Mouse (Mus musculus) granulocyte monocyte progenitor cell, adult 5-6 weeks (primary cell): Measurements from ENCODE around the gene Pea15a. TPM values are rescaled to one million over a fixed set of nuclear protein-coding genes. Genes with fewer than 3 reads are reported as not detected.

Source experiments
- ATAC-seq: replicated peaks from 2 replicates; pipeline ENCODE4 v1.8.0; 2016; ENCODE audit warnings: mild to moderate bottlenecking, moderate TSS enrichment, inconsistent platforms; ENCODE audit not compliant: poor library complexity, severe bottlenecking
- total RNA-seq, 2 experiments: library from RNA; stranded (forward) in 1 of 2; stranded (reverse) in 1 of 2; fragments of 200-712, 200-1000 nt in 1 of 2; fragments of >200 nt in 1 of 2; fragmentation: Nextera tagmentation in 1 of 2; gene quantifications; 2 replicates each; pipeline ENCODE4 v1.2.3; 2014 to 2017

The Pea15a gene
- total RNA-seq (2014; fragmentation: Nextera tagmentation) (3.5 and 6.0 TPM in 2 replicates), total RNA-seq (2017) (1.2 and 1.7 TPM in 2 replicates)

DNA sequence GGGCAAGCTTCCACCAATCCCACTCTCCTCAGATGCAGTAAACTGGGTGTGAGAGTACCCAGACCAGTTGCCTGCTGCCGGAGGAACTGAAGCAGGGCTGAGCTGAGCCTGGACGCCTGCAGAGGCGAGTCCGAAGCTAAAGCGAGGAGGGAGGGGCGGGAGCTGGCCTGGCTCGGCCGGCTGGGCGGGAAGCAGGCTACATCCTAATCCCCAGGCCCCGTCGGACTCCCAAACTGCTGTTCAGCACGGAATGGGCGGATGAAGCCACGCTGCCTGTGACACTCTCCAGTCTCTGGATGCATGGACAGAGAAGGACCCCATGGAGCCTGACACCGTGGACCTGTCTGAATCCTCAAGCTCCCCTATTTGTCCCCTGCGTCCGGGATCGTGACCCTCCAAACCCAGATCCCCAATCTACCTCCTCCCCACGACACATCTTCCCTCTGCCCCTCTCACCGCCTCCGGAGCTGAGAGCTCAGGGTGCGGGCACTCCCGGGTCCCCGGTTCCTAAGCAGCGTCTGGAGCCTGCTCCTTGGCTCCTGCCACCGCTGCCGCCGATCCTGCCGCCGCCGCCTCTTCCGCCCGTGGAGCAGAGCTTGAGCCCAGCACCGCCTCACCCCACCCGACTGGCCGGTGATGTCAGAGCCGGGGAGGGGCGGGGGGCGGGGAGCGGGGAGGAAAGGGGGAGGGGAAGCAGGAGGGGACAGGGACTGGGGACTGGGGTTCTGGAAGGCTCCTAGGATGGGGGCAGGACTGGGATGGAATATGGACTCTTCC, at the start of gene Pea15a:
Pea15a (minus strand) TSS at position 664 of the 777 bp plus-strand sequence.
- ATAC-seq, result peak; percentile 65

DNA sequence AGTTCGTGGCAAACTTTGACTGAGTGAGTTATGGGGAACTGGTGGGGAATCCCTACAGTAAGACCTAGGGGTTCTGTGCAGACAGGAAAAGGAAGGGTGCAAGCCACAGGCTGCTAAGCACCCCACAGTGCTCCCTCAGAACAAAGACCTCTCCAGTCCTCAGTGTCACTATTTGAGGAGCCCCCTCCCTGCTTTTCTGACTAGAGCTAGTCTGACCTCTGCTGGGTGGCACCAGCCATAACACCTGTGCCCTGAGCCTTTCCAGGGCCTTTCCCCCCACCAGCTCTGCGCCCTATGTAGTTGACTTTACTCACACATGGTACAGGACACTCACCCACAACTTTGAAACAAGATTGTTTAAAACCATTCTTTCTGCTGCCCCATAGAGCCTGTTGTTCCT, 41.1 kb upstream of the Pea15a start:
- peak; percentile 73 for ATAC-seq

DNA sequence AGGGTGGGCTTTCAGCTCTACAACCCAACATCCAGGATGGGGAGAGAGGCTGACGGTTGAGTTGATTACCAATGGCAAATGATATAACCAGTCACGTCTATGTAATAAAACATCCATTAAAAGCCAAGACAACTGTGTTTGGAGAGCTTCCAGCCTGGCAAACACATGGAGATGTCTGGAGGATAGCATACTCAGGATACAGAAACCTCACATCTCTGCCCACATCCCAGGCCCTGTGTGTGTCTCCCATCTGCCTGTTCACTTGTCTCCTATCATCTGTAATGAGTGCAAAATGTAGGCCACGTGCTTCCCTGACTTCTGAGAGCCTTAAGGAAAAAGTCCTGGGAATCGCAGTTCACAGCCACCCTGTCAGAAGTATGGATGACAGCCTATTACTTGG, 40.6 kb upstream of the Pea15a start:
- ATAC-seq, result no peak

DNA sequence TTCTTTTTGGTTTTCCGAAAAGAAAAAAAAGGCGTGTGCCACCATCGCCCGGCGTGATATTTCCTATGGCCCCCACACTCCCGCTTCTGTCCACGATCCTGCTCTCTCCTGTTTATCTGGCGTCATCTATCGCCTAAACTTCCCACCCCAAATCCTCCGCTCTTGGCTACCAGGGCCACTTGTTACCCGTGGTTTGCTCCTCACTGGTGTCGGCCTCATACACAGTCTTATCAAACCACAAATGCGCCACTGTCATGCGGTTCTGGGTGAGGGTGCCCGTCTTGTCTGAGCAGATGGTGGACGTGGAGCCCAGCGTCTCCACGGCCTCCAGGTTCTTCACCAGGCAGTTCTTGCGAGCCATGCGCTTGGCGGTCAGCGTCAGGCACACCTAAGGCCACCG, 38.0 kb upstream of the Pea15a start:
- ATAC-seq, result 0 out of 2 replicates have a peak, but pooled peaks have one; percentile 9

DNA sequence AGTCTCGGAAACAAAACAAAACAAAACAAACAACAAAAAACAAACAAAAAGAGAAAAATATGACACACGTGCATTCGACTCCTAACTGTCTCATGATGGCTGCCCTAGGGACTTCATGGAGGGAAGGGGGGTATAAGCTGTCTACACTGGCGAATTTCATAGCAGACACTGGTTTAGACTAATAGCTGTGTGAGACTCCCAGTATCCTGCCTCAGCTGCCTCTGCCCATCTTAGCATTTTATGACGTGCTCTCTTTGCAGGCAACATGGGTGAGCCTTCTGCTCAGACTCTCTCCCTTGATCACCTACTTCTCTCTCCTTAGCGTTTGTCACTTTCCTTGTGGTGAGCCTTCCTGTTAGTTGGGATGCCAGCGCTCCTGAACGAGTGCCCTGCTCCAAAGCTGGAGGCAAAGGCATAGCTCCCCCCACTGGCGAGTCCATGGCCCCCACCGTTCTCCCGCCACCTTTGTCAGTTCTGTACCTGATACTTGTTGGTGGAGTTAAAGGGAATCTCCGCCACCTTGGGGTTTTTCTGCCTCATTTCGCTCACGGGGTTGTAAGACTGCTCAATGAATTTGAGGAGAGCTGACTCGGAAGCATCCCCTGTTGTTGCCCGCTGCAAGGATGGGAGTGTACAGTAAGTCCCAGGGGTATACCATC, 37.1 kb upstream of the Pea15a start:
- ATAC-seq, result no peak

DNA sequence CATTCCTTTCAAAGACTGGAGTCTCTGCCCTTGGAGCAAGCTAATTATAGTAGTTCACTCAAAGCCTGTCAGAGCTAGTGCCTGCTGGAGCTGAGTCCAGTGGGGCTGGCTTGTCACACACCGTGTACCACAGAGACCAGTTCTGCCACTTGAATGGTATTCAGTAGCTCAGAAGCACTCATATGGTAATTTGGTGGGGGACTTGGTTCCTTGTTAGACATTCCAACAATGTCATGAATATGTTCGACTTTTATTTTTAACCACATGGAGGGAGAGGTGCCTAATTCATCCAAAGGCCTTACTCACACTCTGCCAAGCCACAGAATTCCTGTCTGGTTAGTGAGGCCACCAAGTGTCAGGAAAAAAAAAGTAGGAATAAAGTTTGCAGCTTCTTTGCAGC, 35.8 kb upstream of the Pea15a start:
- ATAC-seq, result no peak

DNA sequence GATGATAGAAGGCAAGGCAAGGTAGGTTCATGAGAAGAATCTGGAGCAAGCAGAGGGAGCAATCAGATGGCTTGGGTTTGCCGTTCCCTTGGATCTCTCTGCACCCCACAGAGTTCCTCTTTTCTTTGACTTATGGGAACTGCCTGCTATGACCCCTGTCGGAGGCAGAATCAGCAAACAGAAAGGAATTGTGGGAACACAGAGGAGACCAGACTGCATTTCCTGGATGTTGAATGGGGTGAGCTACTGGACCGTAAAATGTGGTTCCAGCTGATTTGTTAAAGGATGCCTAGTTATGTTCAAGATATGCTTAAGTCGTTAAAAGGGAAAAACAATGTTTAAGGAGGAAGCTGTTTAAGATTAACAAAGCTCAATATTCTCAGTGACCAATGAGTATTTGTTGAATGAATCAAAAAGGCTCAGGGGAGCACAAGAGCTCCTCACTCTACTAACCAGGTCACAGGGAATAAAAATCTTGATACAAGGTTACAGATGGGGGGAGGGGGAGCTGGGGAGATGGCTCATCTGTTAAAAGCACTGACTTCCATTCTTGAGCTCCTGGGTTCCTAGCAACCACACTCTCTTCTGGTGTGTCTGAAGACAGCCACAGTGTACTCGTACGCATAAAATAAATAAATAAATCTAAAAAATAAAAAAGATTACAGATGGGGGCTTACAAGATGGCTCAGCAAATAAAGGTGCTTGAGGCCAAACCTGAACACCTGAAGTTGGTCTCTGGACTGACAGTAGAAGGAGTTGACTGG, 34.5 kb upstream of the Pea15a start:
- peak; percentile 93 for ATAC-seq

DNA sequence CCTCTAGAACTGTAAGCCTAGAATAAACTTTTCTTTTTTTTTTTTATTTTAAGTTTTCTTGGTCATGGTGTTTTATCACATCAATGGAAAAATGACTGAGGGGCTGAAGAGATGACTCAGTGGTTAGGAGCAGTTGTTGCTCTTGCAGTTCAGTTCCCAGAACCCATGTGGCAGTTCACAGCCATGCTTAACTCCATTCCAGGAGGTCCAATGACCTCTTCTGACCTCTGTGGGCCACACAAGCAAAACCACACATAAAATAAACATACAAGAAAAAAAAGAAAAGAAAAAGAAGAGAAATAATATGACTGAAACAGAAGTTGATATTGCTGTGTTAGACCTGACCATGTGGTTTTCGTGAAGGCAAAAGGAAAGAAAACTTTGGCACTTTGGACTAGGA, 22.6 kb upstream of the Pea15a start:
- no peak for ATAC-seq

DNA sequence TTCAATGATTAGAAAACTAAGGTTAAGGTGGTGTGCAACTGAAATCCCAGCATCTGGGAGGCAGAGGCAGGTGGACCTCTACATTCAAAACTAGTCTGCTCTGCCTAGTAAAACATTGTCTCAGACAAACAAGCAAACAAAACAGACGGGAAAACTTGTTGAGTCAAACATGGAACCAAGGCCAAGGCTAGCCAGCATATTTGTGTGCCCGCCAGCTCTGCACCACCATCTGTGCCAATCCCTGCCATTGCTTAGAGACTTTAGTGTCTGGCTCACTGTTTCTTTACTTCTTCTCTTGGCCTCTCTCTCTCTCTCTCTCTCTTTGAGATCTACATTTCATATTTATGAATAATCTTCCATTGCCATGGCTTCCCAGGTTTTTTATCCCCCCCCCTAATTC, 21.6 kb upstream of the Pea15a start:
- ATAC-seq, result no peak

DNA sequence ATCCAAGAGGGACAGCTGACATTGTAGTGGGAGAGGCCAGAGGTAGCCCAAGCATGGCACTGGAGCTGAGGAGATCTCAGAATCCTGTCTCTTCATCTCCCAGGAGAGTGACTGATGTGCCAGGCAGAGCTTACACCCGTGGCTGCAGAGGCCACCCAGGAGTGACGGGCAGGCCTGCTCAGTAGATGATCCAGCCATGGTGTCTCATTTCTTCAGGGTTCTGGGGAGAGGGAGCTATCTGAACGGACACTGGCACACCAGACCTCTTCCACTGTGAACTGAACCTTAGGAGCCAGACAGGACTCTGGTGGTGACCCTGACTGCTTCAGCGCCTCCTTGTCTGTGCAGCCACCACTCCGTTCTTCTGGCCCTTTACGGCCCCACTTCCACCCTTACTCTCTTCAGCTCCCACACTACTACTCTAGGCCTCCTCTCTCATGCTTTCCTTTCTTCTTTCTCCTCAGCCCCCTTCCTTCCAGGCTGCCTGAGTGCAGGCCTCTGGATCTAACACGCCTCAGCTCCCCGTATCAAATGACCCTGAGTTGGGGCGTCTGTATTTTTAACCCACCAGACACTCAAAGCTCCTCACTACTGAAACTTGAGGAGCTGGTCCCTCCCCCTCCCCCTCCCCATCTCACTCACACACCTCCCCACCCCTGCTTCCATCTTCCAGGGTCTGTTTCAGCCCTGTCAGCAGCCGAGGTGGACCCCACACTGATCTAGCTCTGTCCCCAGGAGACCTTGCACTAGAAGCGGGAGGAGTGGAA, 14.9 kb upstream of the Pea15a start:
- no peak for ATAC-seq

DNA sequence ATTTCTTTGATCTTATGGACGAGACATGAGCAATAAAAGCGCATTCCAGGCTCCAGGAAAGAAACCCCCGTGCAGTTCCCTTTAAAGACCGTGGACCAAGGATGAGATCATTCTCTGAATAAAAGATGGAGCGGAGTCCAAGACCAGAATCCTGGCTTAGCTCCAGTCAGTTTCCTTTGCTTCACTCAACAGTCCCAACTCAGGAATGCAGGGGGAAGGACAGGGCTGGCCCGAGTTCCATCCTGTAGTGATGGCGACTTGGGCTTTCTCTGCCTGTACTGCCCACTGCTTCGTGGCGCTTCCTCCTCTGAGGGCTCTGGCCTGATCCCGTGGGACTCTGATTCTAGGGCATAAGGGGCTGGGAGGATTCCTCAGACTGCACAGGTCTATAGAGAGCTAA, 13.8 kb upstream of the Pea15a start:
- ATAC-seq, result no peak

DNA sequence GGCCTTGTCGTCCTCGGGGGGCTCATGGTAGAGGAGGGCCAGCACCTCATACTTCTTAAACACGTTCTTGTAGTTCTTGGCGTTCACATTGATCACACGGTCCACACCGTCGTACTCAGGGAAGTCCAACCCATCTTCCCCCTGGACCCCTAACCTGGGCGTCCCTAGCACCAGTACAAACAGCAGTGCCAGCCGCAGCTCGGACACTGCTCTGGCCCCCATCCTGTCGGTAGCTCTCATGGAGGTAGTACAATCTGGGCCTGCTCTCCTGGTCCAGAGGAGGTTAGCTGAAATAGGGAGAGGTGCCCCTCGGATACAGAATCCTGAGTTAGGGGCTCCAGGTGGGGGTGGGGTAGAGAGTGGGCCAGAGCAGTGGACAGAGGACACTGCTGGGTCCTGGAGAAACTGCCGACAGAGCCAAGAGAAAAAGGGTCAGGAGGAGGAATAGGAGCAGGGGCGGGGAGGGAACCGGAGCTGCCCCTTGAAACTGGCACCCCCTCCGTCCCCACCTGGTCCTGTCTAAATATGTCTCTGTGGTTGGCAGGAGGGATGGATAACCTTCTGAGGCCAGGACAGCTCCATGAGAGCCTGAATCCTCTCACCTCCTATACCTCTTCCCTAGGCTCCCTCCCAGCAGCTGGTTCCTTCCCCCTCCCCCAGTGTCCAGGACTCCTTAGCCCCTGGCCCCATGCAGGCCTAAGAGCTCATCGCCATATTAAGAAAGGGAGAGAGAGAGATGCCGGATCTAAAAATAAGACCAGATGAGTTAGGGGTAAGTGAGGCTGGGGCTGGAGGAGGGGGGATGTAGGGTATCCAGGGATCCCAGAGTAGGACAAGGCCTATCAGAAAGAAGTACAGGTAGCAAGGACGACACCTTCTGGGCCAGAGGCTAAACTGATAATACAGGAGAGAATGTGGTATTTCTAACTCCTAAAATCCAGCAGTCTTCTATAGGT, 13.1 kb upstream of the Pea15a start, which contains the start of gene Casq1:
Casq1 (minus strand) TSS at position 418 of the 956 bp plus-strand sequence.
- no peak for ATAC-seq

DNA sequence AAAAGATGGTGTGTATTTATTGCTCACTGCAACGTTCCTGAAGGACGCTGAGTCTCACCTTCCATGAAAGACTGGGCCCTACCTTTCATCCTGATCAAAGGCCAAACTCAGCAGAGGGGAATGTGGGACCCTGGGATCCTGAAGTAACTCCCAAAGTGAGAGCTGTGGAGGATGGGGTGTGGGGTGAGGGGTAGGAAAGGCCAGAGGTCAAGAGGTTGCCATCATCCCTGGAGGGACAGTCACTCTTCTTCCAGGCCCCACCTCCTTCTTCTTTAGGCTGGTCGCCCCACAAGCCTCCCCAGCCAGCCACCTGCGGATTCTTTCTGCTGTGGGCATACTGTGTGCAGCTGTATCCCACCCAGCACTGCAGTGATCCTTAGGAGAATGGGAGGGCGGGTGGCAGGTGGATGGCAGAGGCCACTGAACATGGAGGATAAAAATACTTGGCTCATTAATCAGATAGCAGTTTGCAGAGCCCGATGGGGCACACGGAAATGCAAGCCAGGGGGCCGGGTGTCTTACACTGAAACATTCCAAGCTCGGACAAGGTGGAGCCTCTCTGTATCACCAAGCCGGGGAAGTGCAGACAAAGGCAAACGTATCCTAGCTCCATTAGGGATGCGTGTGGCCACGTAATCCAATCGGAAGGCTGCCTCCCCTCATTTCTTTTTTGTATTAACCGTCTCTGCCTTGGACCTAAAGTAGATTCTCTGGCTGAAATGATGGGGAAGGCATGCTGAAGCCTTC, 11.7 kb upstream of the Pea15a start:
- no peak for ATAC-seq

DNA sequence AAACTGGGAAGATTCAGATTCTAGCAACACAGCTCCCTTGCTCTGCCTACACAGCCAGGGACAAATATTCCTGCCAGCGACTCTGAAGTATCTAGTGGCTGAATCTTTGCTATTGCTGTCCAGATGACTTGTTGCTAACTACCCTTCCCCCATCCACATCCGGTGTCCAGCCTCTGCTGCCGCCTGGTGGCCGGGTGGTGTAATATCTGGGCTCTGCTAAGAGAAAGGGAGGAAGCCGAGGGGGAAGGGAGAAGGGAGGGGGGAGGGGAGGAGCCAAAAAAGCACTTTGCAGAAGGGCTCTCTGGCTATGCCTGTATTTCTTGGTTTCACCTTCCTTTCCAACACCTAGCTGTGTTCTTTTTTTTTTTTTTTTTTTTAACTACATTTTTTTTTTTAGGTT, 10.5 kb upstream of the Pea15a start:
- peak; percentile 98 for ATAC-seq

DNA sequence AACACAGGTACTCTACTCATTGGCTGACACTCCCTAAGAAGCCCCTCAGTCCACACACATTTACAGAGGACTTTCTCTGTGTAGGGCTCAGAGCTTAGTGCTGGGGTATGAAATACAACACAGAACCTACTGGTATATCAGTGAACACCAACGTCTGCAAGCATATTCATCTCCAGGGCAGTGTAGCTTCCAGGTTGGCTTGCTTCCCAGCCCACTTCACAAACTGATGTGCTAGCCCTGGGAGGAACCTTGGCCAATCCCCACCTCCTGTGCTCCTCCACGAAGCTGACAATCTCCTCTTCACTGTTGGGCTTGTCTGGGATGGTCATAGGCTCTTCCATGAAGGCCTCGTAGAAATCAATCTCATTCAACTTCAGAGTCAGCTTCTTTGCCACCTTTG, 8.1 kb upstream of the Pea15a start:
- ATAC-seq, result no peak

DNA sequence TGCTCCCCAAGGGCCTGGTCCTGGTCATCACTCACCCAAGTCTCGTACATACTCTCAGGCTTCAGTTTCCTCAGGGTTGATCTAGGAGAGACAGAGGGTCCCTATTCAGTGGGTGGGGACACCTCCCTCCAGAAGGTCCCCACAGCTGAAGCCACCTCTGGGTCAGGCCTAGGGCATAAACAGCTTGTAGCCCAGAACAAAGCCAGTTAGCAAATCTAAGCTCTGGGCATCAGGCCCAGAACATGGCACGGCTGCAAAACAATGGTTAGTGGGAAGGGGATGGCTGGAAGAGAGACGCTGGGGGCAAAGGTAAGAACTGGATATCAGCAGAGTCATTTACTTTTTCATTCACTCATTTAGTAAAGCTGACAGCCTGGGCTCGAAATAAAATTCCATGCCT, 7.2 kb upstream of the Pea15a start:
- ATAC-seq, result no peak

DNA sequence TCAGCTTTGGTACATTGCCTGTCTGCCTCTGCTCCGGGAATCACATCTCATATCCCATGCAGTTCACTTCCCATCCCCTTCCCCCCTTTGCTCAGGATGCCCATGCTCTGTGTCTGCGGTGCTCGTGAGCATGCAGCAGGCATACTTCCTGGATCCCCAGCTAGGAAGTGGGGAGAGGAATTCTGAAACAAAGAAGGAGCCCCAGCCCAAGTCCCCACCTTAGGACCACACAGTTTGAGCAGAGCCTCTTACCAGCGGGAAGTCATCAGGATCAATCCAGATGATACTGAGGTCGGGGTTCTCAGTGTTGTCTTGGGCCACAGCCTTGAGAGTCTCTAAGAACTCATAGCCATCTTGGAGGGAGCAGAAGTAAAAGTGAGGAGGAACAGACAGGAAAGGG, 6.2 kb upstream of the Pea15a start:
- ATAC-seq, result no peak

DNA sequence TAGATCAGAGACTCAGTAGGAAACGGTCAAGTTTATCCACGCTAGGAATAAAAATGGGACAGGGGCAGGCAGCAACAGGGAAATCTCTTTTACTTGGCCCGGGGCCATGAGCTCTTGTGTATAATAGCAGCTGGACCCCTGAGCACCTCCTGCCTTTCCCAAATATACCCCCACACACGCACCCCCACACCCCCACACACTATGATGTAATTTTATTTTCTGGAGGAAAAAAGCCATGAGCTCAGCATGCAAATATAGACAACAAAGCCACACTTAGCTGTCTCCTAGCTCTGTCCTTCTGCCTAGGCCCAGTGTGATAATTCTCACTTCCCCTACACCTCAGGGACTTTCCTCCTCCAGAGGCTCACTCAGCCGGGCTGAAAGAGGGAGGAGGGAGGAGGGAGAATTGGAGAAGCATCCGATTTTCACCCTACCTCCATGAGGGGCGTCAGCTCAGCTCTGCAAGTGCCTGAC, 544 bp upstream of the Pea15a start:
- peak; percentile 79 for ATAC-seq

DNA sequence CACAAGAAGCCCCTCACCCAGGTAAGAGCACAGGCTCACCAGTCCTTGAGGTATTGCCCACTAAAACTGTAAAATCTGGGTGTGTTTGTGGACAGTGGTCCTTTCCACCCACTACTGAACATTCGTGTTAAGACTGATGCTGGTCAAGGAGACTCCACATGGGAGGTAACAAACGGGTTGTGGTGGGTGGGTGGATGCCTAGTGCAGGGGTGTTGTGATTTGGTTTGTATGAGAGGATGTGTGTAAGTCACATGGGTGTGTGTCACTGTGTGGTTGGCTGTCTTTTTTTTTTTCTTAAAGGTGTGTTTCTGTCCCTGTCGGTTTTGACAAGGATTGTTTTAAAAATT, 890 bp downstream of the Pea15a start:
- no peak for ATAC-seq
